Mouse (Mus musculus): Measurements from ENCODE around the gene Dph2.

Gene Dph2

DNA sequence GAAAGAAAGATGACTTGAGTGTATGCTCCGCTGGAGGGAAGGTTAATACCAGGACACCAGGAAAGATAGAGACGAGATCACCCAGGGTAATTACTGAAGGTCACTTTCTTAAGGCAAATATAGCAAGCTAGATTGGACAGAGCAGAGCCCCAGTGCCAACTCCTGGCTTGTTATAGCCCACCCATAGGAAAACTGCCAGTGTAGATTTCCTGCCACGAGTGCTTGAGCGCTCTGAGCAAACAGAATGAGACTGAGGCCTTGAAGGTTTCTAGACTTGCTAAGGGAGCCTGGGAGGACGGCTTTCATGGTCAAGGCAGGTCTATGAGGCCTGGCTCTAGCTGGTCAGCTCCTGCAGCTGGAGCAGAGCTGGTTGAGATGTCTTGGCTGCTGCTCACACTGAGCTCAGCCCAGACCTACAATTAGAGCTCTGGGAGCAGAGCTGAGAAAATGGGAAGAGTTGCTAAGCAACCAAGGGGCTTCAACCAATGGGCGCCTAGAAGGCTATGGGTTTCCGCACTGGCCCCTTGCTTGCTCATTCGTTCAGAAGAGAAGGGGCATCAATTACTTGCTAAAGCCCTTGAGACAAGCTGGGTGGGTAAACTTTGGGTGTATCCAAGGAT is 17.1 kb upstream of the Dph2 start:
- peak in 1 of 2 experiments; percentile 16 for DNase-seq

DNA sequence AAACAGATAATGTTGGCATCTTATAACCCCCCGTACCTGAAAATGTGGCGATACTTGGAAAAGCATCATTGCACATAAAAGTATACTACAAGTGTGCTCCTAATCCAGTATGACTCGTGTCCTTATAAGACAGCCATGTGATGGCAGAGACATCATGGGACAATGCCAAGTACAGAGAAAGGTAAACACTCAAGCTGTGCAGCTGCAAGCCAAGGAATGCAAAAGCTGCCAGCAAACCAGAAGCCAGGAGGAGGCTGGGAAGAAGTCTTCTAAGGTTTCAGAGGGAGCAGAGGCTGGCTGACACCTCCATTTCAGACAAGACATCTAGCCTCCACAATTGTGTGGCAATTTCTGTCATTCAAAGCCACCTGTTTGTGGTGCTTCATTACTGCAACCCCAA is 14.4 kb upstream of the Dph2 start:
- peak in 1 of 2 experiments; percentile 52 for DNase-seq

DNA sequence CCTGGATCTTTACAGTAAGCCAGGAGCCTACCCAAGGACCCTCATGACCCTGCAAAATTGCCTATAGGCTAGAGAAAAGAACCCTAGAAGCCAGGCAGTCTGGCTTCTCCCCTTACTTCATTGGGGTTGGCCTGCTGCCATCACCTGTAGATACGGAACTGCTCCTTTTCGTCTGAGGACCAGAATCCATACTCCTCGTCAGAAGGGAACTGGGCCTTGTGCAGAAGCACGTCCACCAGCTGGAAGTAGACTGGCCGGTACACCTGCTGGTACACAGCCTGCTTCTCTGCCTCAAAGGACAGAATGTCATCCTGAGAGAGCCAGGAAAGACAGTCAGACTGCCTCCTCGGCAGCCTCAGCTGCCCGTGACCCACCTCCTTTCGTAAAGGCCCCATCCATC is 12.9 kb upstream of the Dph2 start:
- DNase-seq: peak; percentile 66 to 71

DNA sequence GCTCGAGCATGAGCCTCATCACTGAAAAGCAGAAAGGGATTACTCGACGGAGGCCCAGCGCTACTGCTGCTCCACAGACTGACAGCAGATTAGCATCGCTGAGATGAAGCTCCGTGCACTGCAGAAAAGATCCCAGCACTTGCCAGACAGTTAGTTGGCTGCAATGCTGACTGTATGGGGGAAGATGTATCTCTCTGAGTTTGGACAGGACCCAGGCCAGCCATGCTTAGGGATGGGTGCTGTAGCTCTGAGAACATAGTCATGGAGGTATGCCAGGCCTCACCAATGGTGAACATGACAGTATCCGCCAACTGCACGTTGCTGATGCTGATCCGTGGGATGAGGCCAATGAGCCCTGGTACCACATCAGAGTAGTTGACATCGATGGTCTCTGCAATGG is 12.3 kb upstream of the Dph2 start:
- no peak for DNase-seq

DNA sequence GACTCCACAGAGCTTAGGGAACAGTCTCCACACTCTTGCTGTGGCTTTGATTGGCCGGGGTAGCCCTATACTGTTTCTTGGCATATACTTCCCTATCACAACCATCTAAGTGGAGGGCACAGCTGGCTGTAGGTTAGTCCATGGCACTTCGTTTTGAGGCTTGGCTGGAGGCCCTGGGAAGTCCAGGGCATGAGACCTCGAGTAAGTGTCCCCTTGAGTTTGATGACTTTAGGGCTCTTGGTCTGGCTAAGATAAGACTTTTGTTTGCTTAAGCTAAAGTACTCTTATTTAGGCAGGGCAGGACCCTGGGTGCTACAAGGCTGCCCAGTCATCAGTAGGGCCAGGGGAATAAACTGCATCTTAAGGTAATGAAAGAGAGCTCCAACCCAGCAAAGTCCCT is 6.3 kb upstream of the Dph2 start:
- no peak for DNase-seq

DNA sequence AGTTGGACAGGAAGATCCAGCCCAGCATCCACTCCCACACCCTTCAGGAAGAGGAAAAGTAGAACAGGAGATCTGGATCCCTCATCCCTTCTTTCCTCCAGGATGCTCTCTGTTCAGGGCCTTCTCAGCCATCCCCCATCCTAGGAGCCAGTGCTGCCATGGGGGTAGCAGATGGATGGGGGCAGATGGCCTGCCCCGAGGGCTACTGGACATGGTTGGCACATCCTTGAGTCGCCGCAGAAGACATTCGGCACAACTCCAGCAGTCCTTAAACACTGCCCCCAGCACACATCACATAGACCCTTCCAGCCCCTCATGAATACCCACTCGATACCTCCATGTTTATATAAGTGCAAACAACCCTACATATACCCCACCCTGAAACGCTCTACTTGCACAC is 4.2 kb upstream of the Dph2 start:
- peak; percentile 82 to 84 for DNase-seq

DNA sequence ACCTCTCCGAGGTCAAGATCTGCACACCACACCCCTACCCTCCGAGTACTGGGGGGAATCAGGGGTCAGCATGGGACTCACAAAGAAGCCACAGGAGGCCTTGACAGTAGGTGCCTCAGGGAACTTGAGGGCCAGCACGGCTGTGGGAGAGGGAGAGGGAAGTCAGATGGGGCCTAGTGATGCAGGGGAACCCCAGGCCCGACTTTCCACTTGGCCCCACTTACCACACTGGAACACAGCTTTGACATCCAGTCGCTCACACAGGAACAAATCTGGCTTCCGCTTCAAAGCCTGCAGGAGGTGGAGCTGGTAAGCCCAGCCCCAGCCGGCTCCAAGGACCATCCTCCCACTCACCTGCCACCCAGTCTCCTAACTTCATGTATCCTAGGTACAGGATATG is 3.5 kb upstream of the Dph2 start:
- no peak for DNase-seq

DNA sequence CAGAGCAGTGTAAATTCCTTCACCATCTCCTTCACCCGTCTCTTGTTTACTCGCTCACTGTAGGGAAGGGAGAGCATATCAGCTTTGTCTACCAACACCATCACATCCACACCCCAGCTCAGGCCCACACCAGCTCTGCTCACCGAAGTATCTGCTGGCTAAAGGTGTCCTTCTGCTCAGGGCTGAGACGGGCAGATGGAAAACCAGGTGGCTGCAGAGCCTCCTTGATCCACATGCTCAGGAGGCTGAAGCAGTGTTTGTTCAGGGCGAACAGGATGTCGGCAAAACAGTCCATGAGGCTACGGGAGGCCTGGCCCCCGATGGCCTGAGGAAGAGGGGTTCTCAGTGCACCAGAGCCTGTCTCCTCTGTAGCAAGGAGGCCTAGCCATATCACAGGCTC is 2.8 kb upstream of the Dph2 start:
- peak; percentile 59 to 66 for DNase-seq

DNA sequence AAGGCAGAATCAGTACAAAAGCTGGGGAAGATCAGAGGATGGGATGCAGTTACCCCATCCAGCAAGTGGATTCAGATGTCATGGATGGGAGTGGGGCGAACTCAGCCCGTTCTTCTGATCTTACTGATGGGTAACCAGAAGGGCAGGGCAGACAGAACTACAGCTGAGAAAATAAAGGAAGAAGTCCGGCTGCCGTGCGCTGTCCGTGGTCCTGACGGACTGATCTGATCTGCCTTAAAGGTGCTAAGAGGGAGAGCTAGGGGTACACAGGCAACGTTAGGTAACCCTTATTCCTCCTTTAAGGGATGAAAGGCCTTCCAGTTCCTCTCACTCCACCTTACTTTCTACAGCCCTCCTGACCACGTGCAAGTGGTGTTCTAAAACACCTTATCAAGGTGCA is 1.5 kb upstream of the Dph2 start:
- peak in 1 of 2 experiments; percentile 12 for DNase-seq

DNA sequence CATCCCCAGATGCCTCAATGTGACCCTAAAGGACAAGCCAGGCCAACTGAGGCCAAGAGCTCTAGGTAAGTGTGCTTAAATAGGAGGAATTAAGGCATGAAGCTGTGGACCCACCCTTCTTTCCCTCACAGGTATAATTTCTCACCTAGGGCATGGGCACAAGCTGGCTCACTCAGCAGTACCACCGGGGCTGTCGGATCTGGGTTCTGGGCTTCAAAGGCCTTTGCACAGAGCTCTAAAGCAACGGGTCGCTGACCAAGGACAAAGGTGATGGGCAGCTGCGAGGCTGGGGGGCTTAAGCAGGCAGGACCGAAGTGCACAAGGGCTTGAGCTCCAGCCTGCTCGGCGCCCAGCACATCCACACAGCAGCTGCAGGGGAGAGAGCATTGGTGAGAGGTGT is 1.1 kb downstream of the Dph2 start:
- no peak for DNase-seq

DNA sequence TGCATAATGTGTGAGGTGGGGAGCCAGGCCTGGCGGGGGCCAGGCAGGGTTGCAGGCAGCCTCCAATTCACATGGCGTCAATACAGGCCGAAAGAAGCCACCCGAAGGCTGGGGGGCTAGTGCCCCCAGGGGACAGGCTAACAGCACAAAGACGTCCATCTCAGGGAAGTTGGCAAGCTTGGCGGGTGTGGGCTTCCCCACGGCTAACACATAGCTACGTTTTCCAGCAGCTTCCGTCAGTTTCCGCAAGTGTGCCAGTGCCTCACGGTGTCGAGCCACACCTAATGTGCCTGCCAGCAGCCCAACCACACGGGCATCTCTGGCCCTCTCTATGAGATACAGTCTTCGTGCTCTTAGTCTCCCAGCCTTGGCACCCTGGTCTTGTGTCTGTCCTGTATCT is 1.8 kb downstream of the Dph2 start:
- DNase-seq: no peak

DNA sequence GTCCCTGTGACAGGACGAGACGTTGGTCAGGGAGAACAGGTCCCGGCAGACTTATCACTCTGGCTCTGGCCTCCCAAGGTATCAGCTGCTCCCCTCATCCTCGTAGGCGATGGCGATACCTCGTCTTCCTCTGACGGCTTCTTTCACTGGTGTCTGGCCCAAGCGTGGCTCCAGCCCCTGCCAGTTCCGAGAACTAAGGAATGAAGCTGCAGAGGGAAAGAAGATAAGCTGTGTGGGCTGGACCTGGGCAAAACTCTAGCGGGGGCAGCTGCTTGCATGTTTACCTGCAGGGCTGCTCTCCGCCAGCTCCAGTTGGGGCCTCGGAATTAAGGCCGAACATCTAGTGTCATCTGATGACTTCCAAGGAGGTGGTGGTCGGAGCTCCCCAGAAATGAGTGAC is 2.4 kb downstream of the Dph2 start:
- DNase-seq: no peak

DNA sequence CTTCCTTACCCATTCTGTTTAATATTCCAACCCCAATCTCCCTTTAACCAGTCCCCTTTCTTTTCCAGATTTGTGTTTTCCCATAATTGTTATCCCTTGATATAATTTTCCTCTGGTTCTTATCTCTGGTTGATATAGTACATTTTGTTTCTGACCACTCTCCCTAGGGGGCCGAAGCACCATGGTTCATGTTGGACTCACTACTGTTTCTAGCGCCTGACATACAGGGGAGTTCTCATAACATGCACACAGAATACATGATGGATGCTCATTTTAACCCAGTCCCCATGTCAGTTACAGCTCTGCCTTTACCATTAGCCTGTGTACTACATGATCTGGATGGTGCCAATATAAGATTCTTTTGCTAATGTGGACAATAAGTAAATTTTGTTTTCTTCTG is 3.9 kb downstream of the Dph2 start:
- no peak for DNase-seq

DNA sequence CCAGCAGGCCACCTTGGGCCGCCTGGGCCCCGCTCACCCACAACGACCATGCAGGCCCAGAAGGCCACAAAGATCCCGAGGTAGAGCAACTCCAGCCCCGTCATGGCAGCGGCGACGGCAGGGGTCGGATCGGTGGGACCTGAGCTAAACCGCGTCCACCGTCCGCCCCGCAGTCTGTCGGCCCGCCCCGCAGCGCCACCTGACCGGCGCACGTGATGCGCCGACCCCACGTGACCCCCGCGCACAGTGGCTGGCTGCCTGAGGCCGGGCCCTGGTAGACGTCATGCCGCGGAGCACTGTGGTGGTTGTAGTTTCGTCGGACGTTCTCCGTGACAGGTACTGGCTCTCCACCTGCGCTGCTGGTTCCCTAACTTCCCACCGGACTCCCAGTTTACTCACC is 4.7 kb downstream of the Dph2 start, which contains the start of gene Atp6v0b:
Atp6v0b (minus strand) TSS at position 201 of the 400 bp plus-strand sequence.
- peak; percentile 97 to 99 for DNase-seq

DNA sequence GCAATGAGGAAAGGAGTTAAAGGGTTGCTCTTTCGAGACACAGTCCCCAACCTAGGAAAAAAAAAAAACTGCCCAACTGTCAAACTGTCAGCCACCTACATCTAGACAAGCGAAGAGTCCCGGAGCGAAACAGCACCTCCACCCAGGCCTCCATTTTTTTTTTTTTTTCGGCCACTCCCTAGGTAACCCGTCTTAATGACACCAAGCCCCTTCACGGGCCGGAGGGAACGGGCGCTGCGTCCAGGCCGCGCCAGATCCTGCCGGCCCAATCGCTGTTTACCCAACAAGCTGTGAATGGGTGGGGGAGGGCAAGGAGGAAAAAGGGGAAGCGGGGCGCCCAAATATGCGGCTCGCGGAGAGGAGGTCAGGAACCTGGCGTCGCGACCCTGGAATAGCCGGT is 5.2 kb downstream of the Dph2 start:
- no peak for DNase-seq

DNA sequence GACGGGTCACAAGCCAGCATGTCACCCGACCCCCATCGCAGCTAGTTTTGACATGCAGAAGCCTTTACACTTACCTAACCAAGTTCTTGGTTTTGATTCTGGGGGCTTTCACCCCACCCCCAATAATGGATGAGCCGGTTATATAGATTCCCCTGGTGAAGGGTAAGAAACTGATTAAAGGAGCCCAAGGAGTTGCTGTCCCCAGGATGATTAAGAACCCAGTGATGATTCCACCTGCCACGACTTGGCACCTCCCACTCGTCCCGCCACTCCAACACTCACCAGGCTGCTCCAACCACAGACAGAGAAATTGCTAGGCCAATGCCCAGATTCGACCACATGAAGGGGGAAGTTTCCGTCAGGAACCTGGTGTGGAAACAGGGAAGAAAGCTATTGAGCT is 5.8 kb downstream of the Dph2 start:
- DNase-seq: no peak

DNA sequence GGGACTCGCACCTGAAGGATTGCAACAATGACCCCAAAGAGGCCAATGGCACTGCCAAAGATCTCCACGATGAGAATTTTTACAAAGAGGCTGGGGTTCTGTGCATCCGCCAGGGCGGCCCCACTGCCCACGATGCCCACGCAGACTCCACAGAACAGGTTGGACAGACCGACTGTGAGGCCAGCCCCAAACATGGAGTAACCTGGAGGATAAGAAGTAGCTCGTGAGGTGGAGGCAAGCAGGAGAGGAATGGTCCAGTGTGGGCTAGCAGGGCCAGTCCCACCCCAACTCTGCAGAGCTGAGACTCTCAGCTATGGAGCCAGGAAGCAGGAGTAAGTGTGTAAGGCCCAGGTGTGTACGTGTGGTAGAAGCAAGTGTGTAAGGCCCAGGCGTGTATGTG is 6.7 kb downstream of the Dph2 start:
- DNase-seq: no peak

DNA sequence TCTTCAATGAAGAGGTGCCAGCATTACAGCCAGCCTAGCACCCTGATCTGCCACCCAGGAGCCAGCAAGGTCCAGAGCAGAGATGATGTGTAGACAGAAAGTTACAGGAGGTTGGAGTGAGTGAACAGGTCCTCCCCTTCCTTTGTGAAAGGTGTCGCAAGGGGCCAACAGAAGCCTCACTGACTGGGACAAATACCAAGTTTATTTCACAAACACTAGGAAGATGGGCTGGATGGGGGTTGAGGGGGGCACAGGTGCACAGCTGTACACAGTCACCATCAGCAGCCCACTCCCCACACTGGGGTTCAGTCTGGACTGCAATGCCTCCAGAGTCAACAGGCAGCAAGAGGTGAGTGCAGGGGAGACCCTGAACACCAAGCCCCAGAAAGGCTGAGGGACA is 7.7 kb downstream of the Dph2 start:
- DNase-seq: no peak

DNA sequence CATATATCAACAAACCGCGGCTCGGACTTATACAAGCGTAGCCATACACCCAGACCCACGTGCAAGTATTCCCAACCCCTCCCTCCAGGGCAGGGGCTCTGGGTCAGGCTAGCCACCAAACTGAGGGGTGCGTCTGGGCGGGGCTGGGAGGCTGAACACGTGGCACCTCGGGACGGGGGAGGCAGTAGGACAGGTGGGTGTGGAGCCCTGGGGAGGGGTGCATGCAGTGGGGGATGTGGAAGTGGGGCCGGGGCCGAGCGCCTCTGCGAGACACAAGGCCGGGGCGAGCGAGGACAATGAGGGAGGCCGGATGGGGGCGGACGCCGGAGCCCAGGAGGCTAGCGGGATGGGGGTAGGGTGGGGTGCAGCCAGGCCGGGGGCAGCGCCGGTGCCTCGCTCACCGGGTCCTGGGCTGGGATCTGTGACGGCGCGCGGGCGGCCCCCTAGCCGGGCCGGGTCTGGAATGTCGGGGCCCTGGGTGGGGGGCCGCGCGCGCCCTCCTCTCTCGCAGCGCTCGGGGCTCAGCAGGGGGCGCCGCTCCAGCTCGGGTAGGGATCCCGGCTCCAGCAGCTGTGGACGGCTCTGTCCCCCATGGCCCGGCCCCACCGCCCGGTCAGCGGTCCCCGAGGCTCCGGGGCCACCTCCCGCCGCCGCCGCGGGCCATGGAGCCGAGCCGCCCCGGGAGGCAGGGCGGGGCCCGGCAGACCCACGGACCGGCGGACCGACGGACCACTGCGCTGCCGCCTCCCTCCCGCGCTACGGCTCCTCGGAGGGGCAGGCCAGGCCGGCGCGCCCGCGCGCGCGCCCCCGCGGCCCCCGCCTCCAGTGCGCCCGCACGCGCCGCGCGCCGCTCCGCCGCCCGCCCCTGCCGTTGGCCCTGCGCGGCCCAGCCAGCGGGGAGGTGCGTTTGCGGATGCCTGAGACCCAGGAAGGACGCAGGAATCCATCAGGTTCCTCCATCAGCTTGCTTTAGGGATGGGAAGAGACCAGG is 8.8 kb downstream of the Dph2 start, which contains the start of gene B4galt2:
B4galt2 (minus strand) TSS at position 787 of the 991 bp plus-strand sequence.
- DNase-seq: peak; percentile 79 to 86

DNA sequence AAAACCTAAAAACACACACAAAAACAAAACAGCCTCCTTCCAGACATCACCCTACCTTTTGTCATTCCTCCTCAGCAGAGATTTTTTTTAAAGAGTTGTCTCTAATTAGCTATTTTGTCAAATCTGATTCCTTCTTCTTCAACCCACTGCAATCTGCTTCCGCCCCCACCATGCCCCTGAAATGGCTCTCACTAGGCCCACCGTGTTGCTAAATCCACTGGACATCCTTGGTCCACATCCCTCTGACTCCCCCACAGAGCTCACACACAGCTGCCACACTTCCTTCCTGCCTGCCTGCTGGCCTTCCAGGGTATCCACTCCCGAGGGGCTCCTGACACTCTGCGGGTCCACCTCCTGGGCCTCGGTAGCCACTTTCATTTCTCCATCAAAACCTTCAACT is 13.1 kb downstream of the Dph2 start:
- DNase-seq: no peak

DNA sequence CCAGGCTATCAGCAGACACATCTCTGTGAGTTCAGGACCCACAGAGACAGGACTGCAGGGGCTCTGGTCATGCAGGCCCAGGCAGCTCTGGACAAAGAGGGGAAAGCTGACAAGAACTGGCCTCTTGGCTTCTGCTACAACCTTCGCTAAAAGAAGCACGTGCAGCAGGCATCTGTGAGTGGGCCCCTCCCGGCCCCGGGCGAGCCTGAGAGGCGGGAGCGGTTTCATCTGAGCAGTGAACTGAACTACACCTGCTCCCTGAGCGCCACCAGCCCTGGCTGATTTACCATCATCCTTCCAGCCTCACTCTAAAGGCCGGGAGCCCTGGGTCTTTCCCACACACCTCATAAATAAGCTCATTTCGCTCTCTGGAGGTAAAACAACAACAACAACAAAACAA is 13.5 kb downstream of the Dph2 start:
- DNase-seq: no peak

DNA sequence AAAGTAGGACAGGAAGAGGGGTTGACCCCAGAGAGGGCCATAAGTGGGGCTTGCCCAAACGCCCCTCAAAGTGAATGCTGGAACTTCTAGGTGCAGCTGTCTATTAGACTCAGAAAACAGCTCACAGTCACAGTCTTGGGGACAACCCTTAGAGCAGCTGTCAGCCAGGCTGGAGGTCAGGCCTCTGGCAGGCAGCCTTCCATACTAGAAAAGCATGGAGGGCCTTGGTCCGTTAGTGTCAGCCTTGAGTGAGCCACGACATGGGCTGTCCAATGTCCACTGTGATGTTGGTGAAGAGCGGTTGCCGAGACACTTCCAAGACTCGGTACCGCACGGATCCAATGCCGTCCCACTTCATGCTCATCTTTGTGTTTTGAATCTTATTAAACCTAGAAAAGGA is 18.2 kb downstream of the Dph2 start:
- no peak for DNase-seq

DNA sequence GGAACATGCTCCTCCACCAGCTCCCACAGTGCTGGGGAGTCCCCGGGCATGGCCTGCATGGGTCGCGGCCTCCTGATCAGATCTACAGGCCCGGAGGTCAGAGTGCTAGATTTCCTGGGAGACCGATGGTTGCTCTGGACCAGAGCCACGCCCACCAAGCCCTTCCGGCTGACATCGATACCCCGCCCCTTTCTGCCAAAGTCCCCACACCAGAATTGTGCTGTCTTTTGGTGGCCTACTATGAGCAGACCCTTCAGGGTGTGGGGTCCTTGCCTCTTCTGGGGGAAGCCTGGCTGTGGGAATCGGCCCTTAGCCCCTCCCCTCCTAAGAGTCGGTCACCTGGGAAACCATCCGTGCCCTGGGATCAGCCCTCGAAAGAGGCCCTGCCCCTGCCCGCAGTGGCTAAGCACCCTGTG is 19.4 kb downstream of the Dph2 start, which contains the start of gene Ccdc24:
Ccdc24 (minus strand) TSS at position 87 of the 416 bp plus-strand sequence.
- DNase-seq: no peak

DNA sequence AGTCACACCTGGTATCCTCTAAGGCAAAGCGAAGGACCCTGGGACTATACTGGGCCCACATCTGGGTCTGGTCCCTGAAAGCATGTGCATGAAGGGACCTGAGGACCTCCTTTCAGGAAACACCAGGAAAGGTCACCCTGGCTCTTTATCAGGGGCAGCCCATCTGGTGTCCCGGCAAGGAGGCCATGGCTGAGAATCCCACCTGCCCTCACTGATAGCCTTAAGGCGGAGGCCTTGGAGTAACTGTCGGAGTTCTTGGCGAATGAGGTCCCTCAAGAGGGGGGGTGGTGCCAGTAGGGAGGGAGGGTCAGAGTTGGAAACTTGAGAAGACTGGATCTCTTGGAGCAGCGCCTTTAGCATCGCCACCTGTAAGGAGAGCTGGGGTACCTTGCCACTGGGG is 20.0 kb downstream of the Dph2 start:
- no peak for DNase-seq
